17 mouse cellular contexts compared by ENCODE assay signal in genomic region chrX:8117264-8117663, GRCm38 (mm10).
"Had no signal": no experiment of that assay in that cellular context is flagged by ENCODE, and none has a peak within 500 bp of the region (broad histone marks: within the 10 kb centered on the region; RNA-seq: fewer than 3 reads in every experiment).

No protein-coding gene starts in this region.

- H3K9ac ChIP-seq: neural tube, embryonic 12.5 days; neural tube, embryonic 13.5 days; neural tube, embryonic 15.5 days; stomach, embryonic 15.5 days had no signal

- H3K4me1 ChIP-seq: neural tube, embryonic 12.5 days; neural tube, embryonic 13.5 days; neural tube, embryonic 15.5 days; stomach, embryonic 15.5 days had no signal

- H3K27ac ChIP-seq: neural tube, embryonic 12.5 days; neural tube, embryonic 13.5 days; neural tube, embryonic 15.5 days; stomach, embryonic 15.5 days; stomach, postnatal 0 days had no signal

- H3K9me3 ChIP-seq: neural tube, embryonic 12.5 days; neural tube, embryonic 13.5 days; neural tube, embryonic 15.5 days; stomach, embryonic 15.5 days had no signal

- H3K4me3 ChIP-seq: neural tube, embryonic 12.5 days; neural tube, embryonic 13.5 days; neural tube, embryonic 15.5 days; stomach, embryonic 15.5 days had no signal

- H3K27me3 ChIP-seq: neural tube, embryonic 12.5 days; neural tube, embryonic 13.5 days; neural tube, embryonic 15.5 days; stomach, embryonic 15.5 days had no signal

- DNase-seq: retina, postnatal 1 day; right cerebral cortex, adult 18-20 months; right cerebral cortex, postnatal 14 days; right cerebral cortex, postnatal 25 days; right cerebral cortex, postnatal 4 days; spleen, adult 18-20 months; thymus, adult 18-20 months; thymus, adult 2 months; thymus, postnatal 14 days; thymus, postnatal 25 days; thymus, postnatal 36 days; thymus, postnatal 4 days had no signal

- H3K36me3 ChIP-seq: neural tube, embryonic 12.5 days; neural tube, embryonic 13.5 days; stomach, embryonic 15.5 days had no signal
